Mouse (Mus musculus): ENCODE data around the gene Rpl3l.

GRCm38 (mm10) chr17:24698715-24699114 is 28.9 kb upstream of the Rpl3l start:
- TF ChIP-seq CTCF (IDR thresholded peaks at IDR 0.05; ENCODE audit: low read depth) (no peak), EP300 (IDR thresholded peaks at IDR 0.05; ENCODE audit: low read depth) (no peak)
